Mouse (Mus musculus) hindbrain, embryonic 13.5 days (tissue): ENCODE measurements around the gene Dnaaf1. TPM values are rescaled to one million over a fixed set of nuclear protein-coding genes. Genes with fewer than 3 reads are reported as not detected.

ENCODE experiments used
- ATAC-seq: fragments of 200-750 bp; cut with Nextera tagmentation; 2 replicates; pipeline ENCODE4 v1.8.0; 2017; ENCODE audit warnings: moderate TSS enrichment; ENCODE audit not compliant: low FRiP score
- H3K27ac ChIP-seq: fragments of 300-500 bp; sonication (generic); 2 replicates; pipeline ENCODE4 v1.5.1; 2015; ENCODE audit warnings: inconsistent platforms, mild to moderate bottlenecking, moderate library complexity
- H3K27me3 ChIP-seq: fragments of 300-500 bp; sonication (generic); 2 replicates; pipeline ENCODE4 v1.6.1; 2015; ENCODE audit warnings: mild to moderate bottlenecking, inconsistent platforms
- H3K36me3 ChIP-seq: fragments of 300-500 bp; sonication (generic); 2 replicates; pipeline ENCODE4 v1.6.1; 2015; ENCODE audit warnings: mild to moderate bottlenecking, inconsistent platforms
- H3K4me1 ChIP-seq: fragments of 300-500 bp; sonication (generic); replicated peaks from 2 replicates; pipeline ENCODE4 v1.6.1; 2015; ENCODE audit warnings: inconsistent platforms
- H3K4me2 ChIP-seq: fragments of 300-500 bp; sonication (generic); 2 replicates; pipeline ENCODE4 v1.6.1; 2015; ENCODE audit warnings: inconsistent platforms, mild to moderate bottlenecking, moderate library complexity
- H3K4me3 ChIP-seq: fragments of 300-500 bp; sonication (generic); 2 replicates; pipeline ENCODE4 v1.5.1; 2015; ENCODE audit warnings: mild to moderate bottlenecking, inconsistent platforms
- H3K9ac ChIP-seq: fragments of 300-500 bp; sonication (generic); 2 replicates; pipeline ENCODE4 v1.6.1; 2015; ENCODE audit warnings: mild to moderate bottlenecking, inconsistent platforms
- H3K9me3 ChIP-seq: fragments of 300-500 bp; sonication (generic); 2 replicates; pipeline ENCODE4 v1.6.1; 2016; ENCODE audit warnings: inconsistent platforms
- WGBS: fragments of 180-500 bp; shearing (Covaris S2); methylation state at CpG from one replicate; pipeline ENCODE4 v1.1.7; 2015; 5-methylcytosine and 5-hydroxymethylcytosine counted together
- polyA plus RNA-seq: library from polyadenylated mRNA; unstranded; fragments of >200 nt; fragmentation: Nextera tagmentation; extraction: Ambion mirVana; gene quantifications from 2 replicates; pipeline ENCODE4 v1.2.1, GENCODE M21; 2015

Gene Dnaaf1
- polyA plus RNA-seq, 1 experiment from 2014 or later = 0.29 TPM

DNA sequence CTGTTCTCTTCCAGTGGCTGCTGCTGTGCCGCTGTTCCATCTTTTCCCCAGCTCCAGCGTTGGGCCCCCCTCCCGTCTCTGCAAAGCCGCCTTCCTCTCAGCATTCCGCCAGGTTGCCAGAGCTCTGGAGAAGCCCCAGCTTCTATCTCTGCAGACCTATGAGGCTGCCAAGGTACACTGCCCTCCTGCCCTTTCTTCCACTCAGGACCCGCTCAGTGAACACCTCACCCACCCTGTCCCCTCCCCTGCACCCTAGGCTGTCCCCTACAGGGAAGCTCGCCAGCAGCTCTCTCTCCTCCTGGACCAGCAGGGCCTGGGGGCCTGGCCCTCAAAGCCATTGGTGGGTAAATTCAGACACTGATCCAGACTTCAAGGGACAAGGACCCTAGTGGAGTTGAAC is 41.3 kb downstream of the Dnaaf1 start:
- Histone ChIP-seq H3K4me3 (no peak overlapping the region), H3K27me3 (no peaks in the 10 kb centered on the region), H3K27ac (no peak overlapping the region), H3K36me3 (no peaks in the 10 kb centered on the region), H3K9ac (no peak overlapping the region), H3K4me2 (no peak overlapping the region), H3K9me3 (no peaks in the 10 kb centered on the region), H3K4me1 (no peaks in the 10 kb centered on the region)
- ATAC-seq = no peak
- WGBS = 80% methylated on average over 7 of the region's 7 CpGs

DNA sequence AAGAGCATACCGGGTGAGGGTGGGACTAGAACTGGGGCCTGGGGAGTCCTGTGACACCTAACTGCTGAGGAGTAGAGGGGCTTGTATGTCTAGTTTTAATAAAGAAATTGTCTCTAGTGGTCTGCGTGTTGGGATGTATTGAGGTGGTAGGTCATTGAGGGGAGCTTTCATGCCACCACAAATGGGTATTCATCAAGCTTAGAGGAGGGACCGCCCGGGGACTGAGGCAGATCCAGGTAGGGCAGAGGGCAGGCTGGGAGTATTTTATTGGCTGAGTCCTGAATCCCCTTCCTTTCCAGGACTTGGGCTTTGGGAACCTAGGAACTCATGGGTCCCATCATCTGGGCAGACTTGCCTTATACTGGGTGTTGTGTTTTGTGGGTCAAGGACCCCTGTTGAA is 41.8 kb downstream of the Dnaaf1 start:
- ATAC-seq = no peak
- Histone ChIP-seq H3K36me3 (no peaks in the 10 kb centered on the region), H3K9me3 (no peaks in the 10 kb centered on the region), H3K27me3 (no peaks in the 10 kb centered on the region), H3K4me2 (no peak overlapping the region), H3K9ac (no peak overlapping the region), H3K27ac (no peak overlapping the region), H3K4me1 (no peaks in the 10 kb centered on the region), H3K4me3 (no peak overlapping the region)
- 91% methylated on average over 4 of the region's 4 CpGs for WGBS

DNA sequence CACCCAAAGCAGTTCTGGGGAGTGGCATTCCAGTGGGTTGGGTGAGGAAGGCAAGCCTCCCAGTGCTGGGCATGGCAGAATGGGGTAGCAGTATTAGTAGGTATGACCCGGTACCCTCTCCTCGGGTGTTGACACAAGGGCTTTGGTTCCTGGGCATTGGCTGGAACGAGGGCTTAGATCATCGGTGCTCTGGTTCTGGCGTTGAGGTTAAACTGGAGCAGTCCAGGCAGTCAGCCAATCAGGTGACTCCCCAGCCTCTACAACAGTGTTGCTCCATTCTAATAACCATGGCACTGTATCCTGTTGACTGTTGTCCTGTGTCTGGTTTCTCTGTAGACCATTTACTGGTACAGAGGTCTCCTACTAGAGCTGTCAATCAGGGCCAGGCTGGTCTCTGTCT is 42.6 kb downstream of the Dnaaf1 start:
- Histone ChIP-seq H3K27ac (no peak overlapping the region), H3K4me3 (no peak overlapping the region), H3K9me3 (no peaks in the 10 kb centered on the region), H3K4me1 (no peaks in the 10 kb centered on the region), H3K9ac (no peak overlapping the region), H3K4me2 (no peak overlapping the region), H3K36me3 (no peaks in the 10 kb centered on the region), H3K27me3 (no peaks in the 10 kb centered on the region)
- ATAC-seq = no peak
- WGBS = 86% methylated on average over 5 of the region's 5 CpGs

DNA sequence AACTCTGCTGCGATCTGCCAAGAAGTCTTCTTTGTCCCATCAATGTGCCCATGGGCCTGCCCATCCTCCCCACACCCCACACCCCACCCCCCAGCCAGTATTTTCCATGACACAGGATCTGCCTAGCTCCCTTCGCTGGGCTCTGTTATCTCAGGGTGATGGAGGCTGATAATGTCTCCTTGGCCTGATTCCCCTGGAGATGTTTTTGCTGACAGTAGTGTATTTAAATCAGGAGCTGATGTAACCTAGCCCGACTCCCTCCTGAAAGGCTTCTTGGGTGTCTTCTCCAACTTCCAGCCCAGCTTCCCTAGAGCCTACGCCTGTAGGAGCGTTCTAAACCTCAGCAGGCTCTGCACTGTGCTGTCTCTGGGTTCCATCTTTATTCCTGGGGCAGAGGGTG is 43.9 kb downstream of the Dnaaf1 start:
- Histone ChIP-seq H3K9me3 (no peaks in the 10 kb centered on the region), H3K4me2 (no peak overlapping the region), H3K4me1 (no peaks in the 10 kb centered on the region), H3K27me3 (0 out of 2 replicates have a peak, but pooled peaks cover 1% of the 10 kb centered on the region), H3K36me3 (no peaks in the 10 kb centered on the region), H3K27ac (no peak overlapping the region), H3K9ac (no peak overlapping the region), H3K4me3 (no peak overlapping the region)
- no peak for ATAC-seq
- 73% methylated on average over 5 of the region's 5 CpGs for WGBS

DNA sequence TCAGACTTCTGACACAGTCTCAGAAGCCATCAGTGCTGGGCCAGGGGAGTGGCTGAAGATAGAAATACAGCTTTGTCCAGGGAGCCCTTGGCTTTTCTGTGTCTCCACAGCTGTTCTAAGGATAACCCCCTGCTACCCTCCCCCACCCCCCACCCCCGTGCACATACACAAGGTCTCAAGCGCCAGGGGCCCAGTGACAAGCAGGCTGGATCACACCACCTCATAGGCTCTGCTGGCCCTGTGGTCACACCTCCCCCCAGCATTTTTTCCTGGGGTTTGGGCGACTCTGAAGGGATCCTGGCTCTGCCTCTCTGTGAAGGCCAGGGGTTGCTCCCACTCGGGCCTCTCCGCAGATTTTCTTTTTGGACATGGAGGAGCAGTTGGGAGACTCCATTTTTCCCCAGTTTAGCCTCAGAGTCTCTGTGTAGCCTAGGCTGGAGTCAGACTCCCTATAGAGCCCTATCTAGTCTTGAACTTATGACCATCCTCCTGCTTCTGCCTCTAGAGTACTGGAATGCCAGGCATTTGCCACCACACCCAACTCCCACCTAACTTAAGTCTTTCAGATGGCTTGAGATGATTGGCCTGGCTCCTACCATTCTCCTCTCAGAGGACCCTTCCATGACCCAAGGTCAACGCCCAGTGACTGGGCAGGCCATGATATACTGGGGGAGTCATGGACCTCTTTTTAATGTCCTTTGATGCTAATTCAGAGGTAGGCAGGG is 45.2 kb downstream of the Dnaaf1 start:
- no peaks in the 10 kb centered on the region for H3K9me3 ChIP-seq
- H3K27me3 ChIP-seq = 0 out of 2 replicates have a peak, but pooled peaks cover 3% of the 10 kb centered on the region
- no peak overlapping the region for H3K4me3 ChIP-seq
- H3K4me1 ChIP-seq = no peaks in the 10 kb centered on the region
- no peak for ATAC-seq
- WGBS = 77% methylated on average over 6 of the region's 6 CpGs
- H3K27ac ChIP-seq = no peak overlapping the region
- H3K4me2 ChIP-seq = no peak overlapping the region
- H3K9ac ChIP-seq = no peak overlapping the region
- no peaks in the 10 kb centered on the region for H3K36me3 ChIP-seq

DNA sequence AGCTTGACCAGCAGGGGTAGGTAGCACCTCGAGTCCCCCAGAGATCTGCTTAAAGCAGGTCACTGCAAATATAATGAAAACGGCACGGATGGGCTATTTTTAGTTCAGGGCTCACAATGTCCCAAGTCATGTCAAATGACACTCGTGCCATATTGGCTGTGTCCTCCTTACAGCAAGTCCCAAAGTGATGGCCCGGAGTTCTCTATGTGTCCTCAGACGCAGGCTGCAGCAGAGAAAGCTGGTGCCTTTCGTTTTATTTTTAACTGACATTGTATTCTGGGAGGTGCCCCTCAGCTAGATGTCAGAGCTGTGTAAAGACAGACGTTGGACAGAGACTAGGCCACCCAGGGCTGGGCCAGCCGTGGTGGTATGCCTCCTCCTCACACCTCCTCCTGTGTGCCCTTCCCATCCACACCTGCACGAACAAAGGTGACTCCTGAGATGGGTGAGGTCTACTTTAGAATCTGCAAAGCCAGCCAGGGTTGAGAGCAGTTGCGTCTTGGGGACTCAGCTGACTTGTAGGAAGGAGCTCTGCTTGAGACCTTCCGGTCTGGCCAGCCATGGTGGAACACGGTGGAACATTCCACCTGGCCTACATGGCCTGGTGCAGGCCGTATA is 45.9 kb downstream of the Dnaaf1 start:
- Histone ChIP-seq H3K4me3 (no peak overlapping the region), H3K4me1 (0 out of 2 replicates have a peak, but pooled peaks cover 2% of the 10 kb centered on the region), H3K27me3 (0 out of 2 replicates have a peak, but pooled peaks cover 3% of the 10 kb centered on the region), H3K4me2 (no peak overlapping the region), H3K9me3 (no peaks in the 10 kb centered on the region), H3K9ac (no peak overlapping the region), H3K27ac (no peak overlapping the region), H3K36me3 (no peaks in the 10 kb centered on the region)
- WGBS = 90% methylated on average over 14 of the region's 14 CpGs
- ATAC-seq = no peak

DNA sequence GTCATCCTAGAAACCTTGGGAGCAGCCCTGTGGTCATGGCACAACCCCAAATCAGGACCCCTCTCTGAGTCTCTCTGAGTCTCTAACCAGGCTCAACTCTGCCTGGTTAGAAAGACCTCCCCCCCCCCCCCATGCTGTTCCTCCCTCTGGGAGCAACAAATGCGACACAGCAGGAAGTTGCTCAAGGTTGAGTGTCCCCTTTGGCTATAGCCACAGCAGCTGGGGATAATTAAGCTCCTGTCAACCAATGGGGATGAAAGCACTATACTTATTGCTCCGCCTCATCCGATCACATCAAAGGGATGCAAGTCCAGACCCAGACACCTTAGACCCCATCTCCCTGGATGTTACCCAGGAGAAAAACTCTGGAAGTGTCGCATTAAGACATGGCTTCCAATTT is 47.5 kb downstream of the Dnaaf1 start:
- Histone ChIP-seq H3K9me3 (no peaks in the 10 kb centered on the region), H3K36me3 (no peaks in the 10 kb centered on the region), H3K27ac (no peak overlapping the region), H3K27me3 (0 out of 2 replicates have a peak, but pooled peaks cover 3% of the 10 kb centered on the region), H3K4me1 (peaks cover 4% of the 10 kb centered on the region; the same call in 1 of the 2 replicates), H3K4me2 (no peak overlapping the region), H3K4me3 (no peak overlapping the region), H3K9ac (no peak overlapping the region)
- 55% methylated on average over 4 of the region's 4 CpGs for whole genome bisulfite sequencing
- ATAC-seq = no peak

DNA sequence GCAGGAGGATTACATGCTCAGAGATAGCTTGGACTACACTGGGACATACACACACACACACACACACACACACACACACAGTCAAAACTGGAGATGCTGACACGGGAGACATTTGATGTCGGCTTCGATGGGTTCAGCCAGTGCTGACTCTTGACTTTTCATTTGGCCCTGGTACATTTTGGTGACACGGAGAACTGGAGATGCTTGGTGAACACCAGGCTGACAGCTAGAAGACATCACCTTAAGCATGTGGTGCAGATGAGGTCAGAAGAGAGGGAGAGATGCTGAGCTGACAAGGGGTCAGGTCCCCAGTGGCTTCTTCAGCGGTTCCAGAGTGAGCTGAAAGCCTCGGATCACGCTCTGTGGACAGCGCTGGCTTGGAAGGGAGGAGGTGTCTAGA is 48.0 kb downstream of the Dnaaf1 start:
- peaks cover 9% of the 10 kb centered on the region for H3K4me1 ChIP-seq
- ATAC-seq = no peak
- no peaks in the 10 kb centered on the region for H3K9me3 ChIP-seq
- H3K4me3 ChIP-seq = no peak overlapping the region
- H3K27me3 ChIP-seq = 0 out of 2 replicates have a peak, but pooled peaks cover 3% of the 10 kb centered on the region
- H3K36me3 ChIP-seq = no peaks in the 10 kb centered on the region
- no peak overlapping the region for H3K9ac ChIP-seq
- no peak overlapping the region for H3K4me2 ChIP-seq
- H3K27ac ChIP-seq = no peak overlapping the region
- WGBS = 85% methylated on average over 8 of the region's 8 CpGs

DNA sequence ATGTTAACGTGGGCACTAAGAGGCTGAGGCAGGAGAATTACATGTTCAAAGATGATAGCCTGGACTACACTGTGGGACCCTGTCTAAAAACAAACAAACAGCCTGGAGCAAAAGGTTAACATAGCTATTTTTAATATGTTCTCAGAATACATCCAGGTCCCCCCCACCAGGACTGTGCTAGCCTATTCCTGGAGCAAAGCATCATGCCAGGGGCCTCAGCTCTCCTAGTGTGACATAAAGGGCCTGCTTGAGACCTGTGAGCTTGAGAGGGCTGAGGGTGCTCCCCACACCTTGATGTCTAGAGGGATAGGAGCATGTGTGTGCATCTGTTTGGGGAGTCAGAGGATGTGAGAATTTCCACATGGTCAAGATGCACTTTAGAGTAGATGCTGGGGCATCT is 48.7 kb downstream of the Dnaaf1 start:
- ATAC-seq = no peak
- H3K4me3 ChIP-seq = no peak overlapping the region
- no peak overlapping the region for H3K9ac ChIP-seq
- H3K4me2 ChIP-seq = no peak overlapping the region
- H3K27me3 ChIP-seq = 0 out of 2 replicates have a peak, but pooled peaks cover 3% of the 10 kb centered on the region
- peaks cover 10% of the 10 kb centered on the region for H3K4me1 ChIP-seq
- 83% methylated on average over 1 of the region's 1 CpGs for WGBS
- H3K9me3 ChIP-seq = no peaks in the 10 kb centered on the region
- H3K36me3 ChIP-seq = no peaks in the 10 kb centered on the region
- no peak overlapping the region for H3K27ac ChIP-seq

DNA sequence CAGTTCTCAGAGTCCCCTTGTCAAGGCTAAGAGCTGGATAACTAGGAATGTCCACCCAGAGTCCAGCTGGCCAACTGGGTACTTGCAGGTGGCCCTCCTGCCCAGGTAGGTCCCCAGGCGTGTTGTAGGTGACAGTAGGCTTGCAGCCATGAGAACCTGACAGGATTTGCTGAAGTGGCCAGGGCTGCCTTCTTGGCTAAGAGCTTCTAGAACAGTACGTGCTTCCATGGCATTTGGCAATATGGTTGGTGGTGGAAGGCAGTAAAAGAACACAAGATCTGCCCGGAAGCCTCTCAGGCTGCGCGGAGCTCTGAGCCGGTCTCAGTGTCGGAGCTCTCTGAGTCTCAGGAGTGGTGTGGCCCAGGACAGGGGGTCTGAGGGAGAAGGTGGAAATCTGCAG is 49.9 kb downstream of the Dnaaf1 start:
- ATAC-seq = no peak
- Histone ChIP-seq H3K27me3 (0 out of 2 replicates have a peak, but pooled peaks cover 3% of the 10 kb centered on the region), H3K9ac (no peak overlapping the region), H3K4me1 (peaks cover 10% of the 10 kb centered on the region), H3K9me3 (no peaks in the 10 kb centered on the region), H3K36me3 (no peaks in the 10 kb centered on the region), H3K27ac (no peak overlapping the region), H3K4me2 (no peak overlapping the region), H3K4me3 (no peak overlapping the region)
- WGBS = 90% methylated on average over 7 of the region's 7 CpGs

DNA sequence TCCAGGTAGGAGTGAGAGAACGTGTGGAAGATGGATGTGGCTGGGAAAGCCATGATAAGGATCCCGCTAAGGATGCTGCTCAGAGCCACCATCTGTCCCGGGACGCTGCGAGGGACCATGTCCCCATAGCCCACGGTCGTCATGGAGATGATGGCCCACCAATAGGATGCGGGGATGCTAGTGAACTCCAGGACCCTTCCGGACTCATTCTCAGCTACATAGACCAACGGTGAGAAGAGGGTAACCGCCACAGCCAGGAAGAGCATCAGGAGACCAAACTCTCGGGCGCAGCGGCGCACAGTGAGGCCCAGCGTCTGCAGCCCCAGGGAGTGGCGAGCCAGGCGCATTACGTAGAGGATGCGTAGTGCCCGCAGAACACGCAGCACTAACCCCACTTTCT is 50.8 kb downstream of the Dnaaf1 start:
- Histone ChIP-seq H3K27me3 (0 out of 2 replicates have a peak, but pooled peaks cover 3% of the 10 kb centered on the region), H3K9me3 (no peaks in the 10 kb centered on the region), H3K4me2 (no peak overlapping the region), H3K4me3 (no peak overlapping the region), H3K36me3 (no peaks in the 10 kb centered on the region), H3K4me1 (peaks cover 13% of the 10 kb centered on the region), H3K9ac (no peak overlapping the region), H3K27ac (no peak overlapping the region)
- no peak for ATAC-seq
- WGBS = 77% methylated on average over 22 of the region's 22 CpGs

DNA sequence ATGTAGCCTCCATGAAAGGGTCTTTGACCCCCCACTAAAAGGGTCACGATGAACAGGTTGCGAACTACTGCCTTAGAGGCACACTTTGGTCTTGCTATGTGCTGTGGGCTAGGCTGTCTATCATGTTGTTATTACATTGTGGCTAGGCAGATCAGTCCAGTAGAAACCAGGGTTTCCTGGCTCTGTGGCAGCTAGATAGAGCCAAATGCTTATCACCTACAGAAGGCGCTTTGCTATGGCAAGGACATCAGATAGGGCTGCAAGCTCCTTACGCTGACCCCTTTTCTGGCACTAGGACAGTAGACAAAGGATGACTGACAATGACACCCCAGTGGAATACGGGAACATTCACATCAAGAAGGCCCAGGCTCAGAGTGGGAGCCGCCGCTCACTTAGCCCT is 52.2 kb downstream of the Dnaaf1 start:
- no peaks in the 10 kb centered on the region for H3K36me3 ChIP-seq
- H3K27ac ChIP-seq = no peak overlapping the region
- no peaks in the 10 kb centered on the region for H3K9me3 ChIP-seq
- WGBS = 78% methylated on average over 7 of the region's 7 CpGs
- 0 out of 2 replicates have a peak, but pooled peaks cover 3% of the 10 kb centered on the region for H3K27me3 ChIP-seq
- H3K4me2 ChIP-seq = no peak overlapping the region
- no peak overlapping the region for H3K4me3 ChIP-seq
- no peak for ATAC-seq
- no peak overlapping the region for H3K9ac ChIP-seq
- H3K4me1 ChIP-seq = peaks cover 22% of the 10 kb centered on the region
